Mouse (Mus musculus) limb, embryonic 15.5 days (tissue): Measurements from ENCODE around the gene Castor2. TPM values are rescaled to one million over a fixed set of nuclear protein-coding genes. Genes with fewer than 3 reads are reported as not detected.

Experiments used
- ATAC-seq: fragments of 200-750 bp; cut with Nextera tagmentation; 2 replicates; pipeline ENCODE4 v1.8.0; 2017; ENCODE audit warnings: low read depth, moderate TSS enrichment; ENCODE audit not compliant: insufficient number of reproducible peaks, low FRiP score, low TSS enrichment
- H3K27ac ChIP-seq: fragments of 300-500 bp; sonication (generic); 2 replicates; pipeline ENCODE4 v1.5.1; 2015; ENCODE audit warnings: moderate library complexity, mild to moderate bottlenecking, inconsistent platforms
- H3K27me3 ChIP-seq: fragments of 300-500 bp; sonication (generic); 2 replicates; pipeline ENCODE4 v1.6.1; 2015; ENCODE audit warnings: inconsistent platforms
- H3K36me3 ChIP-seq: fragments of 300-500 bp; sonication (generic); 2 replicates; pipeline ENCODE4 v1.6.1; 2015; ENCODE audit warnings: inconsistent platforms
- H3K4me1 ChIP-seq: fragments of 300-500 bp; sonication (generic); 2 replicates; pipeline ENCODE4 v1.6.1; 2015; ENCODE audit warnings: inconsistent platforms
- H3K4me2 ChIP-seq: fragments of 300-500 bp; sonication (generic); 2 replicates; pipeline ENCODE4 v1.6.1; 2015; ENCODE audit warnings: mild to moderate bottlenecking, inconsistent platforms
- H3K4me3 ChIP-seq: fragments of 300-500 bp; sonication (generic); 2 replicates; pipeline ENCODE4 v1.5.1; 2015; ENCODE audit warnings: mild to moderate bottlenecking, inconsistent platforms
- H3K9ac ChIP-seq: fragments of 300-500 bp; sonication (generic); 2 replicates; pipeline ENCODE4 v1.6.1; 2015; ENCODE audit warnings: inconsistent platforms
- H3K9me3 ChIP-seq: fragments of 300-500 bp; sonication (generic); 2 replicates; pipeline ENCODE4 v1.6.1; 2016; ENCODE audit warnings: inconsistent platforms
- WGBS: fragments of 180-500 bp; shearing (Covaris S2); methylation state at CpG from one replicate; pipeline ENCODE4 v1.1.7; 2015; 5-methylcytosine and 5-hydroxymethylcytosine counted together
- polyA plus RNA-seq: library from polyadenylated mRNA; unstranded; fragments of >200 nt; fragmentation: Nextera tagmentation; extraction: Ambion mirVana; gene quantifications from 2 replicates; pipeline ENCODE4 v1.2.1, GENCODE M21; 2015

The Castor2 gene
- polyA plus RNA-seq, 1 experiment from 2014 or later: 8.5 TPM

- ATAC-seq: no peak
- 74% methylated on average over 4 of the region's 4 CpGs for WGBS
- H3K4me2 ChIP-seq: no peak overlapping the region
- no peaks in the 10 kb centered on the region for H3K9me3 ChIP-seq
- no peak overlapping the region for H3K9ac ChIP-seq
- H3K27me3 ChIP-seq: no peaks in the 10 kb centered on the region
- H3K4me3 ChIP-seq: no peak overlapping the region
- H3K27ac ChIP-seq: no peak overlapping the region
- 0 out of 2 replicates have a peak, but pooled peaks cover 3% of the 10 kb centered on the region for H3K36me3 ChIP-seq
- peaks cover 14% of the 10 kb centered on the region for H3K4me1 ChIP-seq
These were observed 87.6 kb downstream of the Castor2 start for GRCm38 (mm10) chr5:134186961-134187731.

GRCm38 (mm10) chr5:134188571-134188970, 89.1 kb downstream of the Castor2 start:
- peaks cover 1% of the 10 kb centered on the region for H3K4me1 ChIP-seq
- no peak for ATAC-seq
- no peak overlapping the region for H3K4me2 ChIP-seq
- H3K9ac ChIP-seq: no peak overlapping the region
- H3K36me3 ChIP-seq: 0 out of 2 replicates have a peak, but pooled peaks cover 15% of the 10 kb centered on the region
- no peak overlapping the region for H3K4me3 ChIP-seq
- H3K27me3 ChIP-seq: no peaks in the 10 kb centered on the region
- 67% methylated on average over 7 of the region's 7 CpGs for WGBS
- no peak overlapping the region for H3K27ac ChIP-seq
- H3K9me3 ChIP-seq: no peaks in the 10 kb centered on the region

- ATAC-seq: no peak
- Histone ChIP-seq H3K4me2 (no peak overlapping the region), H3K27ac (no peak overlapping the region), H3K27me3 (no peaks in the 10 kb centered on the region), H3K9ac (no peak overlapping the region), H3K4me3 (no peak overlapping the region), H3K9me3 (no peaks in the 10 kb centered on the region), H3K36me3 (peaks cover 45% of the 10 kb centered on the region), H3K4me1 (no peaks in the 10 kb centered on the region)
- 82% methylated on average over 8 of the region's 8 CpGs for WGBS
These were observed 94.2 kb downstream of the Castor2 start for GRCm38 (mm10) chr5:134193664-134194063.

Other genes starting within 250 kb of the Castor2 start
- gene Rcc1l, start 77.1 kb downstream of the Castor2 start, polyA plus RNA-seq: 27.4 and 30.3 TPM in 2 replicates
- 7.6 and 8.4 TPM in 2 replicates for gene Gtf2ird2, start 84.3 kb downstream of the Castor2 start, polyA plus RNA-seq
- 12.3 and 13.1 TPM in 2 replicates for gene Ncf1, start 129.9 kb downstream of the Castor2 start, polyA plus RNA-seq
- gene Gtf2i, start 215.0 kb downstream of the Castor2 start, polyA plus RNA-seq: 164 and 170 TPM in 2 replicates